ENCODE assay signal across 8 mouse cellular contexts in the genomic region with DNA sequence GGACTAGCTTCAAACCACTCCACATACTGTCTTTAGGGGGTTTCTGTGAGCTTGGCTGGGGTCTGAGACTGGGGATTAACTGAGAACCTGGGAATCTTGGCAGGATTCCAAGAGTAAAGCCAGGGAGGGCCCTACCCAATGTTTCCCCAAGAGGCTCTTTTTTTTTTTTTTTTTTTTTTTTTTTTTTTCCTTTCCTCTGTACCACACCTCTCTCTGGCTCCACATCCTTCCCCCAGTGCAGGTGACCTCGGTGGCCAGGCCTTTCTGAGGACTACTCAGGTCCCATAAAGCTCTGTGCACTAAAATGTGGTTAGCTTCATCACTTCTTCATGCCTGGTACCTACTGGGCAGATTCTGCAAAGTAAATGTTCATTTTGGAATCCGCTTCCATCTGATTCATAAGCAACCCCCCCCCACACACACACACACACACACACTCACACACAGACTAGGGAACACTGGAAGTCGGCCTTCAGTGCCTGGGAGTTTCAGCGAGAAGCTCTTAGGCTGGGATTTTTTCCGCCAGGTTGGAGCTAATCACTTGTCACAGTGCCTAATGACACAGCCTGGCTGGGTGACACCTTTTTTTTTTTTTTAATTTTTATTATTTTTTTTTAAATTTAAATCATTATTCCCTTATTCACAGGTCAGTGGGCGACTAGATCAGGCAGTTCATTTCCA. TPM values are rescaled to one million over a fixed set of nuclear protein-coding genes. Genes with fewer than 3 reads are reported as not detected.
DNase-seq lines count a peak whose midpoint lies in the region; ATAC-seq and TF ChIP-seq lines count a peak whose summit lies in the region.

No protein-coding gene starts in this region.

- peak overlapping the region; percentile 56 for H3K4me3 ChIP-seq in hindbrain, embryonic 11.5 days (ENCODE audit: low read depth, low read length)
- peak overlapping the region; percentile 71 for H3K4me3 ChIP-seq in midbrain, embryonic 10.5 days
- peak overlapping the region; percentile 50 for H3K4me3 ChIP-seq in stomach, postnatal 0 days (ENCODE audit: low read depth, low read length)

- no peaks in the 10 kb centered on the region for H3K9me3 ChIP-seq in hindbrain, embryonic 11.5 days (ENCODE audit: control insufficient read depth, low read length)
- no peaks in the 10 kb centered on the region for H3K9me3 ChIP-seq in midbrain, embryonic 10.5 days (replicated peaks)
- H3K9me3 ChIP-seq in stomach, postnatal 0 days (ENCODE audit: control insufficient read depth, low read length): no peaks in the 10 kb centered on the region

- TF ChIP-seq CTCF in stomach, postnatal 0 days (IDR thresholded peaks at IDR 0.05; ENCODE audit: low read depth): no peak

- no peak overlapping the region; the same call in 1 of the 2 replicates for H3K27ac ChIP-seq in hindbrain, embryonic 11.5 days (ENCODE audit: low read depth, low read length)
- no peak overlapping the region for H3K27ac ChIP-seq in midbrain, embryonic 10.5 days (replicated peaks)
- no peak overlapping the region for H3K27ac ChIP-seq in stomach, postnatal 0 days (replicated peaks)

- H3K36me3 ChIP-seq in hindbrain, embryonic 11.5 days (ENCODE audit: control insufficient read depth, insufficient read depth, low read length): no peaks in the 10 kb centered on the region
- H3K36me3 ChIP-seq in midbrain, embryonic 10.5 days: no peaks in the 10 kb centered on the region
- no peaks in the 10 kb centered on the region for H3K36me3 ChIP-seq in stomach, postnatal 0 days (ENCODE audit: control insufficient read depth, insufficient read depth, low read length)

- H3K27me3 ChIP-seq in hindbrain, embryonic 11.5 days (ENCODE audit: control insufficient read depth, insufficient read depth, low read length): peaks cover 22% of the 10 kb centered on the region
- H3K27me3 ChIP-seq in midbrain, embryonic 10.5 days (ENCODE audit: low read depth, poor library complexity, severe bottlenecking): peaks cover 73% of the 10 kb centered on the region
- H3K27me3 ChIP-seq in stomach, postnatal 0 days (ENCODE audit: control insufficient read depth, insufficient read depth, low read length): peaks cover 4% of the 10 kb centered on the region; the same call in 1 of the 2 replicates

- H3K4me2 ChIP-seq in hindbrain, embryonic 11.5 days (replicated peaks; ENCODE audit: low read depth, low read length): peak overlapping the region; percentile 89
- peak overlapping the region; percentile 82 for H3K4me2 ChIP-seq in stomach, postnatal 0 days (replicated peaks; ENCODE audit: low read depth)

- peak; percentile 18 to 34 for DNase-seq in cerebellum, postnatal 25 days
- no peak for DNase-seq in cerebellum, adult 9-11 months
- peak; percentile 50 for DNase-seq in ES-CJ7 (ENCODE audit: low read depth, low spot score)
- DNase-seq in hindbrain, embryonic 11.5 days (ENCODE audit: low spot score): peak; percentile 43
- DNase-seq in midbrain, embryonic 10.5 days (ENCODE audit: low spot score): no peak
- no peak for DNase-seq in stomach, postnatal 0 days (ENCODE audit: low spot score)
- DNase-seq in spleen, postnatal 4 days (ENCODE audit: low spot score in 2 of 2): no peak

- WGBS in hindbrain, embryonic 11.5 days: 1% methylated on average over 6 of the region's 6 CpGs
- WGBS in midbrain, embryonic 10.5 days: 3% methylated on average over 6 of the region's 6 CpGs
- 0% methylated on average over 6 of the region's 6 CpGs for WGBS in stomach, postnatal 0 days

- H3K4me1 ChIP-seq in hindbrain, embryonic 11.5 days (replicated peaks; ENCODE audit: control insufficient read depth, insufficient read depth, low read length): no peaks in the 10 kb centered on the region
- peaks cover 27% of the 10 kb centered on the region for H3K4me1 ChIP-seq in midbrain, embryonic 10.5 days
- no peaks in the 10 kb centered on the region for H3K4me1 ChIP-seq in stomach, postnatal 0 days (replicated peaks; ENCODE audit: control insufficient read depth, insufficient read depth)

- TF ChIP-seq EP300 in stomach, postnatal 0 days (optimal IDR thresholded peaks at IDR 0.05): no peak

- ATAC-seq in hindbrain, embryonic 11.5 days (ENCODE audit: low FRiP score): peak; percentile 56
- ATAC-seq in stomach, postnatal 0 days (ENCODE audit: low FRiP score, low TSS enrichment): no peak
- no peak for ATAC-seq in granulocyte monocyte progenitor cell, adult 5-6 weeks (replicated peaks; ENCODE audit: poor library complexity, severe bottlenecking)

- H3K9ac ChIP-seq in hindbrain, embryonic 11.5 days (ENCODE audit: low read depth, low read length): no peak overlapping the region
- H3K9ac ChIP-seq in stomach, postnatal 0 days (ENCODE audit: low read length): no peak overlapping the region

RNA-seq across cellular contexts. Expression of gene Lrfn5, which starts 0.7 kb away (rescaled TPM):
- 3.4 and 5.3 TPM in 2 replicates for polyA plus RNA-seq in hindbrain, embryonic 11.5 days (2014; fragmentation: Nextera tagmentation; extraction: Ambion mirVana)
- 0.73 and 0.94 TPM in 2 replicates for polyA plus RNA-seq in midbrain, embryonic 10.5 days (2016; fragmentation: Nextera tagmentation; extraction: Ambion mirVana)
- polyA plus RNA-seq in stomach, postnatal 0 days (2015; fragmentation: Nextera tagmentation; extraction: Ambion mirVana): 0.36 and 0.69 TPM in 2 replicates
- 0.47 TPM in 1 of 2 replicates, not detected in the other for total RNA-seq in granulocyte monocyte progenitor cell, adult 5-6 weeks (2014; fragmentation: Nextera tagmentation)
- not detected in 2 replicates for total RNA-seq in granulocyte monocyte progenitor cell, adult 5-6 weeks (2017)

Comparison
In these comparisons a context has a peak if more than half of its experiments do, and no peak if none do; other contexts are left out.
1. DNase-seq: peak in cerebellum, postnatal 25 days (2 of 2), ES-CJ7 (single experiment) and hindbrain, embryonic 11.5 days (single experiment); none in cerebellum, adult 9-11 months (single experiment), midbrain, embryonic 10.5 days (single experiment), stomach, postnatal 0 days (single experiment) and spleen, postnatal 4 days (0 of 2).
2. Peak in every context shown above with its lines, with median percentiles within 50 percentile points of each other: H3K4me3 ChIP-seq.